ENCODE assay signal across 16 mouse cellular contexts in the genomic region with DNA sequence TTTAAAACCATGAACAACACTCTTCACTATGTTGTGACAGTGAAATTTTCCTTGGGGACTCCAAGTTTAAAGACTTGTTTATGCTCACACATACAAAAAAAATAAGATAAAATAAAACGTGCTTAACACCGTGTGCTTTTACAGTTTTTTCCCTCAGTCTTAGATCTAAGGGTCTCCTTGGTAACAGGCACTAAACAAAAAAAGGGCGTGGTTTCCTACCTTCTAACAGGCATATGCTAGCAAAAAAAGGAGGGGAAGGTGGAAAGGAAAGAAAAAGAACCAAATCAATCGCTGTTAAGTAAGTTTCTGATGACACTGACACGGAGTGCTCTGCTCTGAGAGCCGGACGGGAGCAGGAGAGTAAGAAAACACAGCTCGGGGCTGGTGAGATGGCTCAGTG.
"Had no signal": no experiment of that assay in that cellular context is flagged by ENCODE, and none has a peak within 500 bp of the region (broad histone marks: within the 10 kb centered on the region; RNA-seq: fewer than 3 reads in every experiment).

No protein-coding gene starts in this region.

- H3K4me3 ChIP-seq: limb, embryonic 15.5 days; liver, embryonic 13.5 days; lung, embryonic 15.5 days; midbrain, embryonic 13.5 days; neural tube, embryonic 13.5 days had no signal

- H3K36me3 ChIP-seq: liver, embryonic 13.5 days had no signal

- H3K9me3 ChIP-seq: limb, embryonic 15.5 days; liver, embryonic 13.5 days; lung, embryonic 15.5 days; midbrain, embryonic 13.5 days; neural tube, embryonic 13.5 days had no signal

- DNase-seq: kidney, adult 8-10 months; kidney, postnatal 25 days; layer of hippocampus, adult 9-11 months; layer of hippocampus, postnatal 36 days; liver, embryonic 13.5 days; liver, postnatal 0 days; lung, postnatal 14 days; right cerebral cortex, adult 18-20 months; right cerebral cortex, postnatal 25 days; thymus, postnatal 4 days had no signal

- ATAC-seq: intestine, embryonic 16.5 days; liver, postnatal 0 days; midbrain, embryonic 13.5 days had no signal

- H3K9ac ChIP-seq: limb, embryonic 15.5 days; liver, embryonic 13.5 days; liver, postnatal 0 days; lung, embryonic 15.5 days; midbrain, embryonic 13.5 days; neural tube, embryonic 13.5 days had no signal

- H3K27me3 ChIP-seq: limb, embryonic 15.5 days; liver, embryonic 13.5 days; lung, embryonic 15.5 days; midbrain, embryonic 13.5 days; neural tube, embryonic 13.5 days had no signal

- H3K4me2 ChIP-seq: limb, embryonic 15.5 days; liver, embryonic 13.5 days; lung, embryonic 15.5 days; midbrain, embryonic 13.5 days; neural tube, embryonic 13.5 days had no signal

- H3K27ac ChIP-seq: limb, embryonic 15.5 days; liver, embryonic 13.5 days; lung, embryonic 15.5 days; midbrain, embryonic 13.5 days; neural tube, embryonic 13.5 days; stomach, postnatal 0 days had no signal
